Comparison of ENCODE assay signal across 9 mouse cellular contexts in the genomic region with DNA sequence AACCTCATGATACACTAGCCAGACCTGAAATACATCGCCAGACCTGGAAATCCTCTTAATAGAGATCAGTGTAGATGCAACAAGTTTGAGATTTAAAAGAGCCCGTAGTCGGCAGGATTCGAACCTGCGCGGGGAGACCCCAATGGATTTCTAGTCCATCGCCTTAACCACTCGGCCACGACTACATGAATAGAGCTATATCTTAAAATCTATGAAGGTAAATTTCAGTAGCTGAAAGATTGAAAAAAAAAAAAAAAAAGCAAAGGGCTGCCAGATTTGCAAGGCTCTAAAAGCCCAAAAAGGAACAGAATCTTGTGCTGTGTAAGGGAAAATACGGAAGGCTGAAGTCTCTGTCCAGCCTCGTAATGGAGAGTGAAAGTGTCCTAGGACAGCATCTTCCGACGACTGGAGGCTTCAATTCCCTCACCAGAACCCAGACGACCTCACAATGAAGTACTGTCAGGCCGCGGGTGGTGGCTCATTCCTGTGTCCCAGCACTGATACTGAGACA. TPM values are rescaled to one million over a fixed set of nuclear protein-coding genes. Genes with fewer than 3 reads are reported as not detected.
DNase-seq lines count a peak whose midpoint lies in the region; ATAC-seq and TF ChIP-seq lines count a peak whose summit lies in the region.
"Had no signal": no experiment of that assay in that cellular context is flagged by ENCODE, and none has a peak within 500 bp of the region (broad histone marks: within the 10 kb centered on the region; RNA-seq: fewer than 3 reads in every experiment).

No protein-coding gene starts in this region.

- in situ Hi-C loops in ES-E14 (cut with MboI; ENCODE audit: low sequenced_read_pairs in 2 of 2, unreplicated experiment in 2 of 2) = loop anchor here in 1 of 2 experiments (25.0 kb wide), 1 partner anchor 679 kb away; no protein-coding TSS in a partner anchor

- H3K36me3 ChIP-seq in ES-E14 (ENCODE audit: control insufficient read depth, insufficient read depth, low read length, poor library complexity, severe bottlenecking) = no peaks in the 10 kb centered on the region
- no peaks in the 10 kb centered on the region for H3K36me3 ChIP-seq in hindbrain, embryonic 11.5 days (ENCODE audit: control insufficient read depth, insufficient read depth, low read length)
- no peaks in the 10 kb centered on the region for H3K36me3 ChIP-seq in lung, embryonic 16.5 days (ENCODE audit: control insufficient read depth, insufficient read depth, low read length)

- no peak for DNase-seq in ES-E14 (ENCODE audit: low read depth, low spot score)
- DNase-seq in cerebellum, adult 9-10 months = peak; percentile 92
- DNase-seq in frontal cortex, postnatal 10 days (ENCODE audit: low spot score in 2 of 2) = peak; percentile 57 to 81
- peak; percentile 77 for DNase-seq in hindbrain, embryonic 11.5 days (ENCODE audit: low spot score)
- peak; percentile 75 to 84 for DNase-seq in layer of hippocampus, postnatal 10 days (ENCODE audit: low spot score in 2 of 2)
- DNase-seq in thymus, adult 18-20 months = peak; percentile 68 to 83

- ATAC-seq in hindbrain, embryonic 11.5 days (ENCODE audit: low FRiP score) = peak; percentile 46; the same call in 1 of the 2 replicates
- peak; percentile 44 for ATAC-seq in lung, embryonic 16.5 days (ENCODE audit: low read depth)

- H3K9ac ChIP-seq in ES-E14 (ENCODE audit: insufficient read depth, low read depth, low read length, poor library complexity, severe bottlenecking) = peak overlapping the region; percentile 34; the same call in 1 of the 2 replicates
- H3K9ac ChIP-seq in hindbrain, embryonic 11.5 days (ENCODE audit: low read depth, low read length) = no peak overlapping the region; the same call in 1 of the 2 replicates
- H3K9ac ChIP-seq in lung, embryonic 16.5 days (ENCODE audit: low read length) = peak overlapping the region; percentile 62

- no peak overlapping the region; the same call in 1 of the 2 replicates for H3K27ac ChIP-seq in ES-E14 (ENCODE audit: insufficient read depth, low read depth, low read length, poor library complexity, severe bottlenecking)
- no peak overlapping the region for H3K27ac ChIP-seq in hindbrain, embryonic 11.5 days (ENCODE audit: low read depth, low read length)
- peak overlapping the region; percentile 71 for H3K27ac ChIP-seq in lung, embryonic 16.5 days (ENCODE audit: low read length)
- no peak overlapping the region for H3K27ac ChIP-seq in olfactory bulb, adult 2 months (ENCODE audit: insufficient read depth, low read depth, low read length)

- no peaks in the 10 kb centered on the region for H3K9me3 ChIP-seq in ES-E14 (ENCODE audit: control insufficient read depth, insufficient read depth, low read depth, low read length)
- no peaks in the 10 kb centered on the region for H3K9me3 ChIP-seq in hindbrain, embryonic 11.5 days (ENCODE audit: control insufficient read depth, low read length)
- H3K9me3 ChIP-seq in lung, embryonic 16.5 days (ENCODE audit: control insufficient read depth, low read length) = no peaks in the 10 kb centered on the region

- H3K27me3 ChIP-seq in hindbrain, embryonic 11.5 days (ENCODE audit: control insufficient read depth, insufficient read depth, low read length) = no peaks in the 10 kb centered on the region
- H3K27me3 ChIP-seq in lung, embryonic 16.5 days (ENCODE audit: control insufficient read depth, insufficient read depth, low read depth, low read length) = no peaks in the 10 kb centered on the region

- H3K4me3 ChIP-seq in ES-E14 (ENCODE audit: insufficient read depth in 1 of 2, low read depth in 1 of 2, low read length in 2 of 2, poor library complexity in 1 of 2, severe bottlenecking in 1 of 2) = peak overlapping the region; percentile 62 to 67
- H3K4me3 ChIP-seq in hindbrain, embryonic 11.5 days (ENCODE audit: low read depth, low read length) = peak overlapping the region; percentile 48
- H3K4me3 ChIP-seq in lung, embryonic 16.5 days (ENCODE audit: low read length) = peak overlapping the region; percentile 62
- peak overlapping the region; percentile 41 for H3K4me3 ChIP-seq in olfactory bulb, adult 2 months (ENCODE audit: insufficient read depth, low read depth, low read length)

- WGBS in hindbrain, embryonic 11.5 days = under 1% methylated on average over 16 of the region's 16 CpGs
- WGBS in lung, embryonic 16.5 days = 0% methylated on average over 16 of the region's 16 CpGs
- WGBS in olfactory bulb, adult 2 months = under 1% methylated on average over 16 of the region's 16 CpGs

- TF ChIP-seq CTCF in olfactory bulb, adult 2 months (IDR thresholded peaks at IDR 0.05; ENCODE audit: insufficient read depth, low read depth, low read length) = no peak

- TF ChIP-seq POLR2A in olfactory bulb, adult 2 months (IDR thresholded peaks at IDR 0.05; ENCODE audit: insufficient read depth, low read depth, low read length) = no peak

- H3K4me1 ChIP-seq in ES-E14 (ENCODE audit: control insufficient read depth in 2 of 2, insufficient read depth in 2 of 2, low read length in 2 of 2, poor library complexity in 1 of 2) = peaks cover 0 to under 1% of the 10 kb centered on the region in 2 experiments; a peak in 2 of 4 replicates
- H3K4me1 ChIP-seq in hindbrain, embryonic 11.5 days (replicated peaks; ENCODE audit: control insufficient read depth, insufficient read depth, low read length) = no peaks in the 10 kb centered on the region
- H3K4me1 ChIP-seq in lung, embryonic 16.5 days (replicated peaks; ENCODE audit: control insufficient read depth, insufficient read depth, low read length) = peaks cover 2% of the 10 kb centered on the region; the same call in 1 of the 2 replicates
- peaks cover 5% of the 10 kb centered on the region; the same call in 1 of the 2 replicates for H3K4me1 ChIP-seq in olfactory bulb, adult 2 months (ENCODE audit: control insufficient read depth, insufficient read depth, low read length)

- H3K4me2 ChIP-seq in hindbrain, embryonic 11.5 days (replicated peaks; ENCODE audit: low read depth, low read length) = peak overlapping the region; percentile 43
- peak overlapping the region; percentile 75 for H3K4me2 ChIP-seq in lung, embryonic 16.5 days (ENCODE audit: low read depth, low read length)

TF ChIP-seq in ES-E14, 5 proteins besides CTCF, POLR2A, EP300 and RAD21:
- no peak for TF ChIP-seq CHD2 (IDR thresholded peaks at IDR 0.05; ENCODE audit: low read depth, low read length)
- TF ChIP-seq HCFC1 (IDR thresholded peaks at IDR 0.05; ENCODE audit: borderline replicate concordance, insufficient read depth, low read length) = 0 out of 2 replicates have a peak, but pooled peaks have one; percentile 28
- TF ChIP-seq ZNF384 (IDR thresholded peaks at IDR 0.05; ENCODE audit: low read depth, low read length) = peak; percentile 98
- no peak for TF ChIP-seq ZC3H11A (IDR thresholded peaks at IDR 0.05; ENCODE audit: borderline replicate concordance, low read depth, low read length)
- peak; percentile 74 for TF ChIP-seq MAFK (IDR thresholded peaks at IDR 0.05; ENCODE audit: insufficient read depth, low read depth, low read length)
TF ChIP-seq in ES-E14: peak in this region for 3.

RNA-seq across cellular contexts. Expression of gene Zfp184, which starts 4.0 kb away (rescaled TPM):
- 5.4 and 6.2 TPM in 2 replicates for total RNA-seq in ES-E14 (2012; rRNA removed)
- polyA plus RNA-seq in hindbrain, embryonic 11.5 days (2014; fragmentation: Nextera tagmentation; extraction: Ambion mirVana) = 25.7 and 27.8 TPM in 2 replicates
- 1 to 10 TPM; 5.1 to 6.0 TPM for total RNA-seq in layer of hippocampus, postnatal 10 days (2021)
- 7.9 and 12.5 TPM in 2 replicates for polyA plus RNA-seq in lung, embryonic 16.5 days (2015; fragmentation: Nextera tagmentation; extraction: Ambion mirVana)
- polyA plus RNA-seq in olfactory bulb, adult 2 months (2012; ENCODE audit: insufficient read depth, insufficient read length, low replicate concordance, missing spikeins) = not detected in 2 replicates

RNA-seq across cellular contexts. Expression of gene Pom121l2, which starts 40.1 kb away (rescaled TPM):
- 0.26 and 0.31 TPM in 2 replicates for total RNA-seq in ES-E14 (2012; rRNA removed)
- polyA plus RNA-seq in hindbrain, embryonic 11.5 days (2014; fragmentation: Nextera tagmentation; extraction: Ambion mirVana) = 0.11 TPM in 2 replicates
- under 1 TPM; 0.22 to 0.23 TPM for total RNA-seq in layer of hippocampus, postnatal 10 days (2021)
- 0.16 and 0.18 TPM in 2 replicates for polyA plus RNA-seq in lung, embryonic 16.5 days (2015; fragmentation: Nextera tagmentation; extraction: Ambion mirVana)
- not detected in 2 replicates for polyA plus RNA-seq in olfactory bulb, adult 2 months (2012; ENCODE audit: insufficient read depth, insufficient read length, low replicate concordance, missing spikeins)
- polyA plus RNA-seq: large intestine, adult 2 months had no signal
